Mouse (Mus musculus): ENCODE measurements at regions not wholly inside any gene's neighbourhood (a gene's known extent, or its start where the extent isn't known, plus 50 kb on each side); places are given as distances from the start of the nearest gene placed in this dataset.

- no peak for DNase-seq
- TF ChIP-seq CTCF (IDR thresholded peaks at IDR 0.05; ENCODE audit: insufficient read depth, low read length), result no peak
- TF ChIP-seq POLR2A (IDR thresholded peaks at IDR 0.05; ENCODE audit: borderline replicate concordance, extremely low read depth, low read depth, low read length), result no peak
- H3K4me3 ChIP-seq (replicated peaks; ENCODE audit: extremely low read depth, low read depth, low read length), result no peak overlapping the region
- 80% methylated on average over 22 of the region's 22 CpGs for WGBS
- H3K4me1 ChIP-seq (ENCODE audit: control insufficient read depth, insufficient read depth, low read length), result no peaks in the 10 kb centered on the region
These were observed 123.7 kb upstream of the Cpsf6 start for GRCm38 (mm10) chr10:117503222-117504184.

GRCm38 (mm10) chr10:117502731-117503130, 122.9 kb upstream of the Cpsf6 start:
- 89% methylated on average over 9 of the region's 9 CpGs for WGBS
- no peak overlapping the region for H3K4me3 ChIP-seq (replicated peaks; ENCODE audit: extremely low read depth, low read depth, low read length)
- DNase-seq, result no peak
- no peak for TF ChIP-seq POLR2A (IDR thresholded peaks at IDR 0.05; ENCODE audit: borderline replicate concordance, extremely low read depth, low read depth, low read length)
- TF ChIP-seq CTCF (IDR thresholded peaks at IDR 0.05; ENCODE audit: insufficient read depth, low read length), result no peak
- H3K4me1 ChIP-seq (ENCODE audit: control insufficient read depth, insufficient read depth, low read length), result no peaks in the 10 kb centered on the region

GRCm38 (mm10) chr10:117502135-117502534, 122.3 kb upstream of the Cpsf6 start:
- Histone ChIP-seq H3K4me1 (ENCODE audit: control insufficient read depth, insufficient read depth, low read length) (no peaks in the 10 kb centered on the region), H3K4me3 (replicated peaks; ENCODE audit: extremely low read depth, low read depth, low read length) (no peak overlapping the region)
- TF ChIP-seq CTCF (IDR thresholded peaks at IDR 0.05; ENCODE audit: insufficient read depth, low read length) (no peak), POLR2A (IDR thresholded peaks at IDR 0.05; ENCODE audit: borderline replicate concordance, extremely low read depth, low read depth, low read length) (no peak)
- no peak for DNase-seq
- 78% methylated on average over 7 of the region's 7 CpGs for WGBS

- TF ChIP-seq POLR2A (IDR thresholded peaks at IDR 0.05; ENCODE audit: borderline replicate concordance, extremely low read depth, low read depth, low read length) (no peak), CTCF (IDR thresholded peaks at IDR 0.05; ENCODE audit: insufficient read depth, low read length) (no peak)
- 91% methylated on average over 1 of the region's 1 CpGs for WGBS
- Histone ChIP-seq H3K4me3 (replicated peaks; ENCODE audit: extremely low read depth, low read depth, low read length) (no peak overlapping the region), H3K4me1 (ENCODE audit: control insufficient read depth, insufficient read depth, low read length) (no peaks in the 10 kb centered on the region)
- DNase-seq, result no peak
These were observed 121.6 kb upstream of the Cpsf6 start for GRCm38 (mm10) chr10:117501426-117501825.

- DNase-seq, result no peak
- no peak overlapping the region for H3K4me3 ChIP-seq (replicated peaks; ENCODE audit: extremely low read depth, low read depth, low read length)
- no peak for TF ChIP-seq CTCF (IDR thresholded peaks at IDR 0.05; ENCODE audit: insufficient read depth, low read length)
- no peak for TF ChIP-seq POLR2A (IDR thresholded peaks at IDR 0.05; ENCODE audit: borderline replicate concordance, extremely low read depth, low read depth, low read length)
- WGBS, result 85% methylated on average over 5 of the region's 5 CpGs
- no peaks in the 10 kb centered on the region for H3K4me1 ChIP-seq (ENCODE audit: control insufficient read depth, insufficient read depth, low read length)
These were observed 120.8 kb upstream of the Cpsf6 start for GRCm38 (mm10) chr10:117500457-117501108.

GRCm38 (mm10) chr10:117499864-117500453, 120.1 kb upstream of the Cpsf6 start:
- TF ChIP-seq POLR2A (IDR thresholded peaks at IDR 0.05; ENCODE audit: borderline replicate concordance, extremely low read depth, low read depth, low read length), result no peak
- TF ChIP-seq CTCF (IDR thresholded peaks at IDR 0.05; ENCODE audit: insufficient read depth, low read length), result no peak
- H3K4me3 ChIP-seq (replicated peaks; ENCODE audit: extremely low read depth, low read depth, low read length), result no peak overlapping the region
- no peak for DNase-seq
- H3K4me1 ChIP-seq (ENCODE audit: control insufficient read depth, insufficient read depth, low read length), result no peaks in the 10 kb centered on the region
- 86% methylated on average over 6 of the region's 6 CpGs for WGBS

GRCm38 (mm10) chr10:117499177-117499863, 119.5 kb upstream of the Cpsf6 start:
- no peaks in the 10 kb centered on the region for H3K4me1 ChIP-seq (ENCODE audit: control insufficient read depth, insufficient read depth, low read length)
- no peak overlapping the region for H3K4me3 ChIP-seq (replicated peaks; ENCODE audit: extremely low read depth, low read depth, low read length)
- DNase-seq, result no peak
- TF ChIP-seq CTCF (IDR thresholded peaks at IDR 0.05; ENCODE audit: insufficient read depth, low read length) (no peak), POLR2A (IDR thresholded peaks at IDR 0.05; ENCODE audit: borderline replicate concordance, extremely low read depth, low read depth, low read length) (no peak)
- WGBS, result 88% methylated on average over 8 of the region's 8 CpGs

GRCm38 (mm10) chr10:117498497-117498896, 118.7 kb upstream of the Cpsf6 start:
- no peak for DNase-seq
- Histone ChIP-seq H3K4me3 (replicated peaks; ENCODE audit: extremely low read depth, low read depth, low read length) (no peak overlapping the region), H3K4me1 (ENCODE audit: control insufficient read depth, insufficient read depth, low read length) (peaks cover 2% of the 10 kb centered on the region; the same call in 1 of the 2 replicates)
- WGBS, result 67% methylated on average over 6 of the region's 6 CpGs
- TF ChIP-seq CTCF (IDR thresholded peaks at IDR 0.05; ENCODE audit: insufficient read depth, low read length) (no peak), POLR2A (IDR thresholded peaks at IDR 0.05; ENCODE audit: borderline replicate concordance, extremely low read depth, low read depth, low read length) (no peak)
